Mouse (Mus musculus) thymus, postnatal 0 days (tissue): ENCODE measurements around the gene Sms. TPM values are rescaled to one million over a fixed set of nuclear protein-coding genes. Genes with fewer than 3 reads are reported as not detected.

ENCODE experiments used
- DNase-seq: peaks from one replicate; pipeline ENCODE4 v3.0.0-alpha.2; 2015; ENCODE audit warnings: low spot score
- polyA plus RNA-seq: library from polyadenylated mRNA; unstranded; fragments of >200 nt; fragmentation: Nextera tagmentation; extraction: Ambion mirVana; gene quantifications from 2 replicates; pipeline ENCODE4 v1.2.1, GENCODE M21; 2015

The Sms gene
- polyA plus RNA-seq = 90.7 and 92.6 TPM in 2 replicates

- peak; percentile 68 for DNase-seq
These were observed at the start of gene Sms for GRCm38 (mm10) chrX:157491944-157492726. Gene Sms (minus strand): TSS chrX:157492287.

GRCm38 (mm10) chrX:157506400-157506799 lies 14.3 kb upstream of the Sms start:
- DNase-seq = no peak

- DNase-seq = no peak
These were observed 12.4 kb upstream of the Sms start for GRCm38 (mm10) chrX:157504506-157504905.

GRCm38 (mm10) chrX:157501871-157502270 lies 9.8 kb upstream of the Sms start:
- no peak for DNase-seq

- no peak for DNase-seq
These were observed 7.9 kb upstream of the Sms start for GRCm38 (mm10) chrX:157500004-157500403.

DNA sequence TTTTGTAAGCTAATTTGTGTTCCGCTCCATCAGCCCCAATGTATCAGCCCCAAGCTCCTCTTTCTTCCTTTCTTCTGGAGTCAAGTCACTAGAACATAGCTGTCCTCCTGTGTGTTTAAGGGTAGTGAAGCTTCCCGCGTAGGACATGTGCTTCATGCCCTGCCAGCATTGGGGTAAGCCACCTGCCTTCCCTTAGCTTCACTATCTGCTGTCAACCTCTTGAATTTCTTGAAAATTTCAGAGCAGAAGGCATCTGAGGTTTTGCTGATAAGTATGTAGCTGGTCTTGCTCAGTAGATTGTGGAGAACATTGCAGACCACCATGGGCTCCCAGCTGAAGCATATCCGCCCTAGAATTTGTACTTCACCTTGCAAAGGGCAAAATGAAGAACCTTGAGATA lies 1.1 kb upstream of the Sms start:
- DNase-seq = no peak

DNA sequence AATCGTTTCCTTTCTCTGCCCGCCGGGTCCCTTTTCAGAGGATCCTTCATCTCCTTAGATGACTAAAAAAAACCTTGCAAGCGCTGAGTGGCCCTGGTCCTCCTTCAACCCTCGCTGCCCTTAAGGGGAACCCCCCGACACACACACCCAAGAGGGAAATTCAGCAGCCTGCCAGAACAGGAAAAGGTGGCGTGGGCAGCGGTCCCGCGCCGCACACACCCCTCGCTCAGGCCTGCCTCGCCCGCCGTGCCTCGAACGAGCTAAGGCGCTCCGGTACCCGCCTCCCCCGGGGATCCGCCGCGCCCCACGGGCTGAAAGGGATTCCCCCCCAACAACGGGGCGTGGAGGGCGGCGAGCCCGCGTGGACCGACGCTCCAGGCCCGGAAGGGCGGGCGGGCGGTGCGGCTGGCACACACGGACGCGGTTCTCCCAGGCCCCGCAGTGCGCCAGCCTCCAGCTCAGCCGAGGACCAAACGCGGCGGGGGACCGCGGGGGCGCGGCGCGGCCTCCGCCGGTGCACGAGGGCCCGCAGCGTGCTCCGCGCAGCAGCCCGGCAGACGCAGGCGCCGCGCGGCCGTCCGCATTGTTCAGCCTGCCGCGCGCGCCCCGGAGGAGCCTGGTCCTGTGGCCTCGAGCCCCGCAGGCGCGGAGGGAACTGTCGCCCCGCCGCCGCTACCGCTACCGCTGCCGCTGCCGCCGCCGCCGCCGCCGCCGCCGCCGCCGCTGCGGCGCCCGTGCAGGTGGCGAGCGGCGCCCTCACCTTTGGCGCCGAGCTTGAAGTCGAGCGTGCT lies 747 bp downstream of the Sms start:
- peak; percentile 18 for DNase-seq

GRCm38 (mm10) chrX:157490769-157491144 lies 1.3 kb downstream of the Sms start:
- DNase-seq = no peak

GRCm38 (mm10) chrX:157489871-157490721 lies 2.0 kb downstream of the Sms start:
- no peak for DNase-seq

GRCm38 (mm10) chrX:157488831-157489230 lies 3.3 kb downstream of the Sms start:
- DNase-seq = no peak

GRCm38 (mm10) chrX:157486765-157487164 lies 5.3 kb downstream of the Sms start:
- DNase-seq = peak; percentile 20

- no peak for DNase-seq
These were observed 9.2 kb downstream of the Sms start for GRCm38 (mm10) chrX:157482842-157483241.

DNA sequence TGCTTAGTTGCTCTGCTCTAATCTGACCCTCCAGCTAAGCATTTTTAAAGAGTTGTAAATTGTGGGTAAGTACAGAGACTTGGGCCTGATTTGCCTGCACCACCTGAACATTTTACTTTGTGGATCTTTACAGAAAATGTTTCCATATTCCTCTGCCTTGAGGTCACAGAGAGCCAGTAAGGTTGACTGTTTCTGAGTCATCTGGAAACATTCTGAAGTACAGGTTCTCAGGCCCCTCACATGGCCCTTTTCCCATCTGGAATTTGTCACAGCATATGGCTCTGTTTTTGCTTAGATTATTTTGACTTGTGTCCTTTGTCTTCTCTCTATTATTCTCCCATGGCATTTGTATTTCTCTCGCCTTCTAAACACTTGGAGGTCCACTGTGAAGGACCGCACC lies 10.2 kb downstream of the Sms start:
- DNase-seq = no peak

- DNase-seq = no peak
These were observed 14.8 kb downstream of the Sms start for GRCm38 (mm10) chrX:157477328-157477727.

- no peak for DNase-seq
These were observed 15.8 kb downstream of the Sms start for GRCm38 (mm10) chrX:157476153-157476810.

- DNase-seq = no peak
These were observed 20.1 kb downstream of the Sms start for GRCm38 (mm10) chrX:157471711-157472660.

- no peak for DNase-seq
These were observed 23.3 kb downstream of the Sms start for GRCm38 (mm10) chrX:157468795-157469194.

- DNase-seq = no peak
These were observed 24.0 kb downstream of the Sms start for GRCm38 (mm10) chrX:157468055-157468454.

DNA sequence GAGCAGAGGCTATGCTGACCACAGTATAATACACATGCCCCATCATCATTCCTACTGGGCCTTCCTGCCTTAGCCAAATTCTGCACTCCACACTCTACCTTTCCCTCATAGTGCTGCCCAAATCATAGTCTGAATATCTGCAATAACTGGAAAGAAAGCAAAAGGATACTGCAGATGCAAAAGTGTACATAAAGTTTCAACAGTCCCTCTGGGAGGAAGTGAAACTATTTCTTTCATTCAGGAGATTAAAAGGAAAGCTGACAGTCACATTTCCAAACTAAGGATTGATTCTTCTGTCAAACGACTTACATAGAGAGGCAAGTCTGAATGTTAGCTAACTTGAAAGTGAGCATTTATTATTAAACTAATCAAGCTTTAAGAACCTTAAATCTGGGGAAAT lies 26.1 kb downstream of the Sms start:
- DNase-seq = no peak

GRCm38 (mm10) chrX:157462716-157463115 lies 29.4 kb downstream of the Sms start:
- peak; percentile 26 for DNase-seq
